Mouse (Mus musculus) left cerebral cortex, adult 6 months (tissue): ENCODE results near the gene Olfr1442. TPM values are rescaled to one million over a fixed set of nuclear protein-coding genes. Genes with fewer than 3 reads are reported as not detected.

Experiments
- long read RNA-seq, 2 experiments: library from polyadenylated mRNA; unstranded; transcript quantifications; one replicate each; pipeline ENCODE4 v2.0.0; 2019 to 2020
- polyA plus RNA-seq: library from polyadenylated mRNA; unstranded; fragments of <200 nt; fragmentation: Nextera tagmentation; gene quantifications from 2 replicates; pipeline ENCODE4 v1.2.3, GENCODE M21; 2021

Gene Olfr1442
- polyA plus RNA-seq, result not detected in 2 replicates
- long read RNA-seq, experiment 1, result 0 reads
- long read RNA-seq, experiment 2, result 0 reads

DNA sequence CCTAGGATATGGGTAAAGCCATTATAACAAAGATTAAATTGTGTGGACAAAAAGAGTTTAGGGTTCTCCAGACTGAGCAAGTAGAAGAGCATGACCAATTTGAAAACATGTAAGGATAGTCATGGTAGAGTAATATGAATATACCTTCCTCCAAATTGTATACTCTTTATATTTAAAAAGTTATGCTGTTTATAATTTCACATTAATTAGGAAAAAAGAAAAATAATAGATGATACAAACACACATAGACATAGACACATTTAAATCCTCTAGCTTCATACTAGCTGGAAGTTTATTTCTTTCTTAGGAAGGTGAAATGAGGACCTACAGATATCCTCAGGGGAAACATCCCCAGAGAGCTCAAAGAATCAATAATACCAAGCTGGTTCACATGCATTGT, at the start of gene Olfr1442:
TSS of gene Olfr1442 (plus strand) at position 301 of the 400 bp plus-strand sequence.

GRCm38 (mm10) chr19:12633176-12633575, 37.1 kb upstream of the Olfr1442 start, which contains the start of gene Glyat:
TSS of gene Glyat (plus strand) at chr19:12633308.

DNA sequence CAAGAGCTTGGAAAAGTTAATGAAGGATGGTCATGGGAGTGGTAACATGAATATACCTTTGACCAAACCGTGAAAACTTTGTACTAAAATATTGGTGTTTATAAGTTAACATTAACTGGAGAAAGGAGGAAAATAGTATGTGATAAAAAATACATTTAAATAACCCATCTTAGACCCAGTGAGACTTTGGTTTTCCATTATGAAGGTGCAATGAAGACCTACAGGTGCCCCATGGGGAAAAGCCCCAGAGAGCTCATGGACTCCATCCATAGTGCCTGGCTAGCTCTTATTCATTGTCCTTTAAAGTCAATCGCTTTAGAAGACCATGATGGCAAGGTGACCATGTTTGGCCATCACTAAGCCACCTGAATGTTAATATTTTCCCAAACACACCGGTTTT, 7.6 kb downstream of the Olfr1442 start, which contains the start of gene Olfr1443:
TSS of gene Olfr1443 (plus strand) at position 301 of the 400 bp plus-strand sequence.

DNA sequence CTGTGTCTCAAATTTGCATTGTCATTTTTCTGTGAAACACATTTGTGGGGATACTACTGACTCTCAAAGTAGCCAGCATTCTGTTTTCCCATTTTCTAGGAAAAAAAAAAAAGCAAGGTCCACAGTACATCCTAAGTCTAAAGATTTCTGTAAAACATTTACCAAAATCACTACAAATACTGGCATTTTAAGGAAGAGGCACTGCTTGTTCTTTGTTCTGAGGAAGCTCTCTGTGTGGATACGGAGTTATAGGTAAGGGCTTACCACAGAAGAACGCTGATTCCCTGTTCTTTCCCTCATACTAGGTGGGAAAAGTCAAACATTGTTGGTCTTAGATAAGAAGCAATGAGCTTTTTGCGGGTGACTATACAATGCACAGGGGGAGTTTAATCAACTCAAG, 25.4 kb downstream of the Olfr1442 start, which contains the start of gene Keg1:
TSS of gene Keg1 (plus strand) at position 197 of the 400 bp plus-strand sequence.

Other genes with a start within 250 kb of the Olfr1442 start
- not detected in 2 replicates for gene Pfpl, start 242.5 kb upstream of the Olfr1442 start, polyA plus RNA-seq
- 2.7 and 3.2 TPM in 2 replicates for gene Mpeg1, start 209.7 kb upstream of the Olfr1442 start, polyA plus RNA-seq
- gene Dtx4, start 169.0 kb upstream of the Olfr1442 start, polyA plus RNA-seq, result 5.0 and 9.3 TPM in 2 replicates
- 0.82 and 1.0 TPM in 2 replicates for gene Fam111a, start 124.7 kb upstream of the Olfr1442 start, polyA plus RNA-seq
- gene Gm4952, start 70.5 kb upstream of the Olfr1442 start, polyA plus RNA-seq, result 0.16 TPM in 1 of 2 replicates, not detected in the other
- gene Glyat, start 37.1 kb upstream of the Olfr1442 start, polyA plus RNA-seq, result not detected in 2 replicates
- gene Olfr1443, start 7.7 kb downstream of the Olfr1442 start, polyA plus RNA-seq, result not detected in 2 replicates
- not detected in 2 replicates for gene Keg1, start 25.3 kb downstream of the Olfr1442 start, polyA plus RNA-seq
- gene Cntf, start 95.2 kb downstream of the Olfr1442 start, polyA plus RNA-seq, result 0.56 and 1.0 TPM in 2 replicates
- gene Zfp91, start 125.7 kb downstream of the Olfr1442 start, polyA plus RNA-seq, result 8.9 and 9.6 TPM in 2 replicates
- gene Lpxn, start 125.8 kb downstream of the Olfr1442 start, polyA plus RNA-seq, result 2.2 and 2.9 TPM in 2 replicates
- gene Gm5244, start 176.2 kb downstream of the Olfr1442 start, polyA plus RNA-seq, result not detected in 2 replicates
- not detected in 2 replicates for gene Olfr1444, start 186.8 kb downstream of the Olfr1442 start, polyA plus RNA-seq
- not detected in 2 replicates for gene Olfr1445, start 213.4 kb downstream of the Olfr1442 start, polyA plus RNA-seq
- gene Olfr1446, start 223.1 kb downstream of the Olfr1442 start, polyA plus RNA-seq, result not detected in 2 replicates
- gene Olfr1447, start 233.3 kb downstream of the Olfr1442 start, polyA plus RNA-seq, result not detected in 2 replicates